Mouse (Mus musculus): ENCODE measurements around the gene Znrf3.

Gene Znrf3

DNA sequence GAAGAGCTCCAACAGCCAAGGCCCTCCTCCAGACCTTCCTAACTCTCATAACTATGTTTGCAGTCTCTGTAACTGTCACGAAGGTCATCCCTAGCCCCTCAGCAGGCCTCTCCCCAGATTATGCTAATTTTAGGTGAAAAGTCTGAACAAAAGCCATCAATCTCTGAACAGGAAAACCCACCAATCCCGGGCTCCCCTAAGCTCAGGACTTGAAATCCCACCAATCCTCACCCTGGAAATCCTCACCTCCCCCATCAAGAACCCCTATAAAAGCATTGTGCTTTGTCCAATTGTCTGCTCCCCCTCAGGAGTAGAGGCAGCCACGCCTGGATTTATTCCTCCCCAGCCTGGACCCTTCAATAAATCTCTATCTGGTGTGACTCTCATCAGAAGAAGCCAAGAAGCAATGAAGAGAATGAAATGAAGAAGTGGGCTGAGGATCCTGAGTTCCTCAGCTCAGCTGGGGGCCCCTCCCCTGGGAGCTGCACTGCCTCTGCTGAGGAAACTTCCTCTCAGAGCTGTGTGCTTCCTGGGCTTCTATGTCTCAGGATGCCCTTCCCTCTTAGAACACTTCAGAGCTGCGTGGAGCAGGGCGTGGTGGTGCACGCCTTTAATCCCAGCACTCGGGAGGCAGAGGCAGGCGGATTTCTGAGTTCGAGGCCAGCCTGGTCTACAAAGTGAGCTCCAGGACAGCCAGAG, 172.0 kb downstream of the Znrf3 start:
- DNase-seq (ENCODE audit: extremely low read depth, insufficient read length, low spot score): no peak

DNA sequence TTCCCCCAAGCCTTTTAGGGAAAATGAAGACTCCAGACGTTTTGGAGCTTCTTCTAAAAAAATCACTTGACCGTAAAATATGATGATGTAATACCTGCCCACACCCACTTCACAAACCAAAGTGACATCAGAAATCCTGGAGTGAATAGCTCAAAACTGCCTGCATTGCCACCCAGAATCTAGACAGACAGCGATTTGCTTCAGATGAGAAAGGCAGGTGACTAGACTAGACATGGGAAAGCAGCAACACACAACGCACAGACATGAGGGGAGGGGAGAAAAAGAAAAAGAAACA, 172.6 kb downstream of the Znrf3 start:
- DNase-seq (ENCODE audit: extremely low read depth, insufficient read length, low spot score): no peak

DNA sequence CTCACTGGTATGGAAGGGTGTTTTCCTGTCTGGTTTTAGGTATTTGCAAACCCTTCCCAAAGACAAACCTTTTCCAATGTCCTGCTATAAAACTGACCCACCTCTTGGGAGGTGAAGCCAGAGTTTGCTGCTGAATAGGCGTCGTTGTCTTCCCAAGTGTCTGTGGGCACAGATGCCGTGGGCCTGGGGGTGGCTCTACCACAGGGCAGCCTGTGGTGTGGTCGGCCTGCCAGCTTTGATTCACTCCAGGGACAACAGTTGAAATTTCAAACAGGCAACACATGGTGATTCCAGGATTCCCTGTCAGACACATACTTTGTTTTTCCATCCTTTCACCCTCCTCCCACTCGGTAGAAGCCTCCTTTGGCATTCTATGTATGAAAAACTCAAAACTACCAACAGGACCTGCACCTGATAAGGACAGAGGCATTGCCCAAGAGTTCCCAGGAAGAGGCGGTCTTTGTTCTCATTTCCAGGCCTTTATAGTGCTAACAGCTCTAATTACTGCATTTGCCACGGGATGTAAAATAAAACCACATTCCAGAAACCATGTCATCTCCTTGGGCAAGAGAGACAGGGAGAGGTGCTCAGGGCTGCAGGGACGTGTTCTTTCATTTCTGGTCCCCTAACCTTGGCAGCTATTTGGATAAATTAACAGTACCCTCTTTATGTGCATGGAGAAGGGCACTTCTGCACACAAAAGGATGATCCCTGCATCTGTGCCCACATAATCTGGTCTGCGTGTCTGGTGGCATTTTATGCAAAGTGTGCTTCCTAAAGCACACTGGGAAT, 173.2 kb downstream of the Znrf3 start:
- peak; percentile 31 for DNase-seq (ENCODE audit: extremely low read depth, insufficient read length, low spot score)

DNA sequence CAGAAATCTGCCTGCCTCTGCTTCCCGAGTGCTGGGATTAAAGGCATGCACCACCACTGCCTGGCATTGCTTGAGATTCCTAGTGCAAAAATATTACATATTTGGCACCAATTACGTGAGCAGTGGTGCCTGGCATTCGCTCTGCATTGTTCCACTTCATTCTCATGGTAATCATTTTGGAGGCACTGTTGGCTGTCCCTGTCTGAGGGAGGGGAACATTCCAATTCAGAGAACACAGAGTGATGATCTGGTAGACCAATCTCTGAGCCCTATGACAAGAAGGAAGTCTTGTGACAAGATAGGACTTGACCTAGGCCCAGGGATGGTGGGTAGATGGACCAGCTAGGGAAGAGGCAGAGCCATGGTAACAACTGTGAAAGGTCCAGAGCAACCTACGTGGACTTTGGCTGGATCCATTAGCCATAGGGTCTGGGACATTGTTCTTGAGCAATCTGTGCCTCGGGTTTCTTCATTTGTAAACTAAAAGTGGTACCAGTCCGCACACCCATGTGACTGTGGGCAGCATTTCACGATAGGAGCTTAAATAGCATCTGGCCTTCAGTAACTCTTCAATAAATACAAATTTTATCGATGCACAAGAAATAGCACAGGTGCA, 174.7 kb downstream of the Znrf3 start:
- no peak for DNase-seq (ENCODE audit: extremely low read depth, insufficient read length, low spot score)

DNA sequence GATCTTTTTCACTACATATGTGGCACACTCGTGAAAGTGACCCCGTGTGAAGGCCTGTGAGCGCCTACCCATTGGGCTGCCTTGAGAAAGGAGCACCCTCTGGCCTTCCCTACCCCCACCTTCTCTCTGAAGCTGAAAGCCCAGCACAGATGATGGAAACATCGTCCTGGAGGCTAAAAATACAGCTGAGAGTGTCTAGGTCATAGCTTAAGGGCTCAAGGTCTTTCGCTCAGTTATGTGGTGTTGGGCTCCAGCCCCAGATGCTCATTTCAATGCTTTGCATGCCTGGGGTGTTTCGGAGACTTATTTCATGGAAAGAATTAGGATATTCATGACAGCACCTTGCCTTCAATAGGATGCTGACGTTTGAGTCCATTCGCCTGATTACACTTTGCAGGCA, 178.9 kb downstream of the Znrf3 start:
- DNase-seq (ENCODE audit: extremely low read depth, insufficient read length, low spot score): no peak

DNA sequence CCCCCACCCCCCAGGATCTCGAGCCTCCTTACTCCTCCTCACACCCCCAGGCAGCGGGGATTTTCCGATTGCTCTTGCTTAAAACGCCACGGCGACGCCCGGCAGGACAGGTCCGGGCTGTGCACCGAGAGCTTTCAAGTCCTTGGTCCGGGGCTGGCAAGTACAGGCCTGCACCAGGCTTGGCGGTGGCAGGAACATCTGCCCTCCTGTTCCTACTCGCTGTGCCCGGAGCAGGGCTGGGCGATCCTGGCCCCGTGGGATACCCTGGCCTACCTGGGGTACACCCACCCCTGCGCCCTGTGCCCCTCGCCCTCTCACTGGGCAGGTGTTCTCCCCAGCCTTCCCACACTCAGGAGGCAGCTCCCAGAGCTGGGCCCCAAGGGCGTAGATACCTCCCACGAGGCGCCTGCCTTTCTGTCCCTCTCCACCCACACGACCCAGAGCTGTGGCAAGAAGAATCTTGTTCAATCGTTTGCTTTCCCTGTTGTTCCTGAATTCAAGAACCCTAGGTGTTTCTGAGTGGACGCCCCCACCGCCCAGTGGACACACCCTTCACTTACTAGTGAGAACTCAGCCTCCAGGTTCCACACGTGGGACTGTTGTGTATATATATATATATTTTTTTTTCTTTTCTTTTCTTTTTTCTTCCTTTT, 181.4 kb downstream of the Znrf3 start:
- DNase-seq (ENCODE audit: extremely low read depth, insufficient read length, low spot score): no peak

DNA sequence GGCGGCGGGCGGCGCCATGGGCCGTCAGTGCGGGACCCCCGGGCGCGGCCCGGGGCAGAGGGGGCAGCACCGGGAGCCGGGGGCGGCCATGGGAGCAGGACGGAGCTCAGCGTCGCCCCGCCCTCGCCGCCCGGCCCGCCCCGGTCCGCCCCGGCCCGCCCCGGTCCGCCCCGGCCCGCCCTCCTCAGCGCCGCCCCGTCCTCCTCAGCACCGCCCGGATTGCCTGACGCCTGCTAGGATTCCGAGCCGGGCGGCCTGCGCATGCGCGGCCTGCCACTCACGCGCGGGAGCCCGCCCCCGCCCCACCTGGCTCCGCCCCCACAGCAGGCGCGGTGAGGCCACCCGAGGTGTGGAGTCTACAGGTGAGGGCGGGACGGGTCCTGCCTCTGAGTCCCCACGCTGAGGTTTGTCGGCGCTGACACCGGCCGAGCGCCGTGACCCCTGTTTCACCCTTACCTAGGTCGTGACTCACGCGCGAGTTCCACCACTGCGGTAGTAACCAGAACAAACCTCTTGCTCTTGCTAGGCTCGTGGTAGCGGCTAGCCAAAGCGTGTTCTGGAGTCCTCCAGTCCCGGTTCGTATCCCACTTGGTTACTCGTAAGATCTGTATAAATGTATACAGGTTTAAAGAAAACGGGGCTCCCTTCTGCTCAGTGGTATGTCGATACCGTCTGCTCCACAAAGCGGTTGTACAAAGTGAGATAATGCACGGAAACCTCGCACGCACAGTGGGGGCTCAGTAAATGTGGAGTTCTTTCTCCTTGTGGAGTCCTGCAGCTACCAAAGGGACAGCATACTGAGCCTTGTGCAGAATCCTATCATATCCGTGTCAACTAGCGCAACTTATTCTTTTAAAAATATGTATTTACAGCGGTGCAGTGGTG, 182.9 kb downstream of the Znrf3 start, which contains the start of gene Kremen1:
TSS of gene Kremen1 (minus strand) at position 51 of the 885 bp plus-strand sequence.
- peak; percentile 90 for DNase-seq (ENCODE audit: extremely low read depth, insufficient read length, low spot score)

DNA sequence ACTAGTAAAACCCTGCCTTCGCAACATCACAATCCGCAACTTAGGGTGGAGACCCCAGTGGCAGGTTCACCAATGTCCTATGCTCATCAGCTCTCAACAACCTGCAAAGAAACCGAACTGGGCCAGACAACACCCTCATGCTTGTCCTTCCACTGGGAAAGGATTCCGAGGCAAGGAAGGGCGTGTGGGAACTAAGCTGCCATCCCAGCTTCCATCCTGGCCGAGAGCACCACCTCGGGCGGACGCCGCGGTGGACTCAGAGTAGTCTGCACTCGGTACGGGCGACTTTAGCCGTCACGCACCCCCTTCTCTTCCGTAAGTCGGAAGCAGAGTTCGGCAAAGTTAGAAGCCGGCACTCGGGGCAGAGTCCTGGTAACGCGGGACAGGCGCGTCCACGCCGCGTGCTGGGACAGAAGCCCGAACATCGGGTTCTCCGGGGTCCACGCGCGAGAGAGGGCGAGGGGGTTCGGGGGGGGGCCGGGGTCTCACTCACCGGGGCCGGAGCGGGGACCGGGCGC, 183.6 kb downstream of the Znrf3 start:
- DNase-seq (ENCODE audit: extremely low read depth, insufficient read length, low spot score): peak; percentile 75

DNA sequence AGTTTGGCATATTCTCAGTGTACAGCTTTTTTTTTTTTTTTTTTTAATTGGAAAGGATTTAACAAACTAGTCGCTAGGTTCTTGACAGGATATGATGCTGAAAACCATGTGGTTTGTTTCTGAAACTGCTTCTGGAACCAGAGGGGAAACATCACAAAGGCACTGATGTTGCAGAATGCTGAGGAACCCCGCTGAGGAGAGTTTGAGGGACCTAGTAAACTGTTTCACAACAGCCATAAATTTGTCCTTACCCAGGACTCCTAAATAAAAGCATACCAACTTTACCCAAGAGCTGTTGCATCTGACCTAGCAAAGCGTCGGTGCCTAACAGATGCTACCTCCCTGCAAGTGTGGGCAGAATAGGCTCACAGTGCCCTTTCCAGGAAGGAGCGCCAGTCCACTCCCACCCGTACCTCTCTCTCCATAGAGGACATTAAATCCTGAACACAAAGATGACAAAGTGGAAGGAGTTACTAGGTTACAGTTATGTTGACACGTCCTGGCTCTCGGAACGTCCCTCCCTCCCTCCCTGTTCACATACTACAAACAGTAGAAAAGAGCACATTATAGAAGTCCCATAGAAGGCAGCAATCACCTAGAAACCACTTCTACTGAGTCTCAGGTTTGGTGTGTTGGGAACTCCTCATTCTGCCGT, 184.6 kb downstream of the Znrf3 start:
- DNase-seq (ENCODE audit: extremely low read depth, insufficient read length, low spot score): no peak

DNA sequence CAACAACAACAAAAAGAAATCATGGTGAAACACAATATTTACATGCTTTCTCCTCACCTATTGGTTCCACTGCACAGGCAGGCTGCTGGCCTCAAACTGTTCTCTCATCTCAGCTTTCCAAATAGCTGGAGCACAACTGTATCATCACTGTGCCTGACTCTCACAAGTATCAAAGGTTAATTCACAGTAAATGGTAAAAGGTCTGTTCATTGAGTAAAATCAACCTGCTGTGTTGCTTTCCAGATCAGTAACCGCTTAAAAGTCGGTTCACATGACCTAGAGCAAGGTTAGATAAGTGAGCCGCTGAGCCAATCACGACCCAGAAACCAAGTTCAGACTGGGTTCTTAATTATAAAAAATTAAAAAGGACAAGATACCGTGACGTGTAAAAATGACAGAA, 186.6 kb downstream of the Znrf3 start:
- DNase-seq (ENCODE audit: extremely low read depth, insufficient read length, low spot score): no peak

DNA sequence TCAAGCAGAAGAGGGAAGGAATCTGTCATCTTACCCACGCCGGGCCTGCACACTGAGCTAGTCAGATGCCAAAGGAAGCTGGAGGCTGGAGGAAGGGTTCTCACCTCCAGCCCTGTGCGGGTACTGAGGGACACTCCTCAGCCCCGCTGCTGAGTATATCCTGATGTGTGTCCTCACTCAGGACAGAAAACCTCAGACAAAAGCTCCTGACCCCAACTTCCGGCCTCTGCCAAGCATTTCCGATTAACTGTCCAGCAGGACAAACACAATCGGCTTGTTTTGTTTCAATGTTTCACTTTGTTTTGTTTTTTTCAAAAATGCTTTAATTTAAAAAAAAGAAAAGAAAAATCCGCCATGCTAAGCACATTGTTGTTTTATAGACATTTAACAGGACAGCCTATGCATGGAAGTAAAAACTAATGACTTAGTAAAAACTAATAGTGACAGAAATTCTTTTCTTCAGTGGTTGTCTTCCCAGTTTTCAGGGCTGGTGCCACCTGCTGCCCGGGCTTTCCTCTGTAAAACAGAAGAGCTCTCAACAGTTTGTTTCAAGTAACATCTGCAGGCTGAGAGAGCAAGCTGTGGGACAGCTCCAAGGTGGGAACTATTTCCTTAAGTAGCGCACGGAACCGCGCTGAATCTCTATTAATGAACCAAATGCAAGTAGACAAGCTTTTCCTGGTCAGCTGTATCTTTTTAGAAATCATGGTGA, 187.3 kb downstream of the Znrf3 start:
- DNase-seq (ENCODE audit: extremely low read depth, insufficient read length, low spot score): no peak

DNA sequence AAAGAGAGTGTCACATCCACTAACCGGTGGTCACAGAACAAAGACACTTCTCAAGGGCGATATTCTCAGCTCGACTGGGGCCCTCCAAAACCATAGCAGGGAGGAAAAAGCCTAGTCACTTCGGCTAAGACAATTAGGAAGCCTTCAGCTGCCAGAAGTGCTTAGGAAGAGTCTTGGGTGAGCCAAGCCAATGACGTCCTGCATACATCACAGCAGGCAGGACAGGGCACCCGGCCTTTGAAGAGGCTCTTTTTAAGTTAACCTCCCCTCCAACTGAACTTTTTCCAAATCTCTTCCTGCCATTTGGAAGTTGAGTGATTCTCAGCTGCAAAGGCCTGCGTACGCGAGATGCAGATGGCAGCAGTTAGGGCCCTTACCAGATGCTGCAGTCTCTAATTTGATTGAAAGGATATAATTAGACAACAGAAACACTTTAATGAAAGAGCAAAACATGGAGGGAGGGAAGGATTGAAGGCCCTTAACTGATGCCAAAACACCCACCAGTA, 189.1 kb downstream of the Znrf3 start:
- DNase-seq (ENCODE audit: extremely low read depth, insufficient read length, low spot score): no peak

DNA sequence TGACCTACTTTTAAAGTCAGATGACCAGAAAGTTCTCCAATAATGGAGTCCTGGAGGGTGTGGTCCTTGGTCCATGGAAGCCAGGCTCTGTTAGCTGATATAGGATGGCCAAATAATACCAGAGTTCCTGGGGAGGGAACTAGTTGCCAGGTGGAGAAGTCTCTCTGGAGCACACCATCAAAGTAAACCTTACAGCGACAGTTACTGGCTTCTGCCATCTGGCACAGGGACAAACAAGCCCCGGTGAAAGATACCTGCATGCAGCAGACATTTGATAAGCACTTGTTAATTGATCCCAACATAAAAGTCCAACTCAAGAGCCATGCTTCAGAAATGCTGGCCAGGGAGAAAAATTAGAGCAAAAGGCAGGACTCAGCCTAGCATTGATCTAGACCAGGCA, 190.6 kb downstream of the Znrf3 start:
- DNase-seq (ENCODE audit: extremely low read depth, insufficient read length, low spot score): no peak

DNA sequence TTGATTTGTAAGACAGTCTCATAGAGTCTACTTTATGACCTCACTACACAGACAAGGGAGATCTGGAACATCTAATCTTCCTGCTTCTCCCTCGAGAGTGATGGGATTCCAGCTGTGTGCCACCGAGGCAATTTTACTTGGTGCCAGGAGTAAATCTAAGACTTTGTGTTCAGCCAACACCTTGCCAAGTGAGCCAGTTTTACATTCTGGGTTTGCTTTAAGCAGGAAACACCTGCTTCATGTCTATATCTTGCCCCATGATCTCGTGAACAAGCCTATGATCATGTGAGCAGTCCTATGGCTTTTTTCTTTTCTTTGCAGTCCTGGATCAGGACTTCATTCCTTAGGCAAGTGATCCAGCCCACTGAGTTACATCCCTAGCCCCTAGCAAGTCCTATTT, 191.1 kb downstream of the Znrf3 start:
- no peak for DNase-seq (ENCODE audit: extremely low read depth, insufficient read length, low spot score)

DNA sequence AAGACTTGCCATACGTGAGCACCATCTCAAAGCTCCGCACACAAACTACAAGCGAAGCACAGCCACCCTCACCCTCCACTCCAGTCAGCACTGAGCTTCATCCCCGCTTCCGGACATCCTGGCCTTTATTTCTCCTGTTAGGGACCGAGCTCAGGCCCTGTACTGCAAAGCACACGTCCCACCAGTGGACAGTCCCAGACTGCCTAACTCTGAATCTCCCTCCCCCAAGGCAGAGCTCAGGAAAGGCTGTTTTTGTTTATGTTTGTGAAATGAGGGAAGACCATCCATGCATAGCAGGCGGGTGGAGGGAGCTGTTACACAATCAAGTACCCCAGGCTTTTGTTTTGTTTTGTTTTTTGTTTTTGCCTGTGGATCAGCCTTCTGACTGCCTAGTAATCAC, 191.9 kb downstream of the Znrf3 start:
- no peak for DNase-seq (ENCODE audit: extremely low read depth, insufficient read length, low spot score)

DNA sequence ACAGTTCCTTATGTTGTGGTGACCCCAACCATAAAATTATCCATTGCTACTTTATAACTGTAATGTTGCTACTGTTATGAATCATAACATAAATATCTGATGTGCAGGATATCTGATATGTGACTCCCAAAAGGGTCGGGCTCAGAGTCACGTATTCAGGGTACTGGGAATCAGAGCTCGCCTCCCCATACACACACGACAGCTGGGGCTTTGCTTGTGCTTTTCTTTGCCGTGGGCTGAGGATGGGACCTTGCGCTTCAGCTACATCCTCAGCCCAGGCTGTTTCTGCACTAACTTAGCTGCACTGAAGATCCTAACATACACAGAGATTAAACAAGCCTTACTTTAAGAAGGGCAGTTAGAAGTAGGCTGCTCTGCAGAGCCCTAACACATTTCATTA, 193.5 kb downstream of the Znrf3 start:
- DNase-seq (ENCODE audit: extremely low read depth, insufficient read length, low spot score): no peak

DNA sequence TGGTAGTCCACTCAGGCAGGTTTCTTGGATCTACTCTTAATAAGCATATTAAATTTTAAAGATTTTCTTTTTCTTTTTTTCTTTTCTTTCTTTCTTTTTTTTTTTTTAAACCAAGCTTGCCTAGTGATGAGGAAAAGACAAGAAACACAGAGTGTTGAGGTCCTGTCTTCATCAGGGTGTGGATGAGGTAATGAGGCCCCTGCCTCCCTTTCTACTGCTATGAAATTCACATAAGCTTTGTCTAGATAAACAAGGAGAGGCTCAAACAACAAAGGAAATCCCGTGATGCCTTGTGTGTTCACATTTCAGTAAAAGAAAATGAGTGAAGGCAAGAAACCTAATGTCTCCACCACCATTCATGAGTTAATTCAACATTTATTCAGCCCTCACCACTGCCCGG, 196.4 kb downstream of the Znrf3 start:
- DNase-seq (ENCODE audit: extremely low read depth, insufficient read length, low spot score): no peak

DNA sequence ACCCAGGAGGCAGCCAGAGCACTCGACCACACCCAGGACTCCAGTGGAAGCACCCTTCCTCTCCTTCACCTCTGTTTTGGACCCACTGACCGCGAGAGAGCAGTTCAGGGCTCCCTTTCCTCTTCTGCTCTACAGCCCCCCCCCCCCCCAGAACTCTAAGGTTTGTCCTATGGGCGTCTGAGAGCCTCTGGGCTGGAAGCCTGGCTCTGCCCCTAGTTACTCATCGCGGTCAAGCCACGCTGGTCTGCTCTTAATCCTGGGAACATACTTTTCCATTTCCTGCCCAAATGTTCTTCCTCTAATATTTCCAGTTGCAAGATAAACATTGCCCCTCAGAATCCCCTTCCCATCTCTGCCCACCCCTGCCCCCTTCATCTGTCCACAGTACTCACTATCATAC, 199.2 kb downstream of the Znrf3 start:
- DNase-seq (ENCODE audit: extremely low read depth, insufficient read length, low spot score): peak; percentile 67

DNA sequence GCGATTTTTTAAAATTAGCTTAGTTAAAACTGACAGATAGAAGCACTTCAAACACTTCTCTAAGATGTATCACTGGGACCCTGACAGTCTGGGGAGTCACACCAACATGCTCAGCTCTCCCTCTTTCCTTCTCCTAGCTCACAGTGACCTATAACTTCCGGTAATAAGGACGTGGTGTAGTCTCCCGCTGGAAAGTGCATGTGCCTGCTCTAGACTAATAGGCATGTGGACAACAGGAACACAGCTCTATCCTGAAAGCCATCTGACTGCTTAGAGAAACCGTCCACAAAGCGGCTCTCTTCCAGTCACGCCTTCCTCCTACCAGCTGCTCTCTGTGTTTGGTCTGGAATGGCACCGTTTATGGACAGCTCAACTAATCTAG, 199.9 kb downstream of the Znrf3 start:
- DNase-seq (ENCODE audit: extremely low read depth, insufficient read length, low spot score): peak; percentile 54
